Mouse (Mus musculus) embryonic facial prominence, embryonic 14.5 days (tissue): ENCODE data around the gene Hspa12b. TPM values are rescaled to one million over a fixed set of nuclear protein-coding genes. Genes with fewer than 3 reads are reported as not detected.
A peak's percentile ranks its signal among the peaks of the same experiment; 100 is the strongest.

ENCODE experiments used
- ATAC-seq: fragments of 200-750 bp; cut with Nextera tagmentation; 2 replicates; pipeline ENCODE4 v1.8.0; 2017; ENCODE audit warnings: low read depth, moderate number of reproducible peaks, moderate TSS enrichment
- DNase-seq: peaks from one replicate; pipeline ENCODE4 v3.0.0-alpha.2; 2015; ENCODE audit warnings: low spot score
- H3K27ac ChIP-seq: fragments of 300-500 bp; sonication (generic); replicated peaks from 2 replicates; pipeline ENCODE4 v1.5.1; 2014; ENCODE audit warnings: low read depth, mild to moderate bottlenecking, low read length, moderate library complexity
- H3K27me3 ChIP-seq: fragments of 300-500 bp; sonication (generic); replicated peaks from 2 replicates; pipeline ENCODE4 v1.6.1; 2014; ENCODE audit warnings: low read length; ENCODE audit not compliant: control insufficient read depth, insufficient read depth
- H3K36me3 ChIP-seq: fragments of 300-500 bp; sonication (generic); 2 replicates; pipeline ENCODE4 v1.6.1; 2014; ENCODE audit warnings: low read length, mixed read lengths; ENCODE audit not compliant: control insufficient read depth, insufficient read depth
- H3K4me1 ChIP-seq: fragments of 300-500 bp; sonication (generic); 2 replicates; pipeline ENCODE4 v1.6.1; 2014; ENCODE audit warnings: antibody characterized with exemption, low read length; ENCODE audit not compliant: control insufficient read depth, insufficient read depth
- H3K4me2 ChIP-seq: fragments of 300-500 bp; sonication (generic); 2 replicates; pipeline ENCODE4 v1.6.1; 2014; ENCODE audit warnings: low read depth, mild to moderate bottlenecking, low read length, moderate library complexity, mixed read lengths
- H3K4me3 ChIP-seq: fragments of 300-500 bp; sonication (generic); 2 replicates; pipeline ENCODE4 v1.5.1; 2014; ENCODE audit warnings: low read depth, mild to moderate bottlenecking, low read length
- H3K9ac ChIP-seq: fragments of 300-500 bp; sonication (generic); 2 replicates; pipeline ENCODE4 v1.6.1; 2014; ENCODE audit warnings: low read depth, mild to moderate bottlenecking, low read length, moderate library complexity, mixed read lengths
- H3K9me3 ChIP-seq: fragments of 300-500 bp; sonication (generic); 2 replicates; pipeline ENCODE4 v1.6.1; 2016; ENCODE audit warnings: low read length; ENCODE audit not compliant: control insufficient read depth
- WGBS: fragments of 180-500 bp; shearing (Covaris S2); extraction: QIAGEN DNeasy Blood & Tissue Kit; methylation state at CpG from one replicate; pipeline ENCODE4 v1.1.7; 2014; 5-methylcytosine and 5-hydroxymethylcytosine counted together
- polyA plus RNA-seq: library from polyadenylated mRNA; unstranded; fragments of >200 nt; fragmentation: Nextera tagmentation; extraction: Ambion mirVana; gene quantifications from 2 replicates; pipeline ENCODE4 v1.2.1, GENCODE M21; 2014

The Hspa12b gene
- polyA plus RNA-seq, 1 experiment from 2014 or later: 9.2 TPM

GRCm38 (mm10) chr2:131163924-131164323 lies 36.8 kb downstream of the Hspa12b start:
- ATAC-seq (no peak), DNase-seq (no peak)
- H3K27ac ChIP-seq: peak overlapping the region; percentile 36; the same call in 1 of the 2 replicates
- no peaks in the 10 kb centered on the region for H3K36me3 ChIP-seq
- no peak overlapping the region for H3K4me2 ChIP-seq
- WGBS: 67% methylated on average over 7 of the region's 7 CpGs
- H3K27me3 ChIP-seq: no peaks in the 10 kb centered on the region
- H3K4me3 ChIP-seq: no peak overlapping the region
- H3K9me3 ChIP-seq: no peaks in the 10 kb centered on the region
- H3K4me1 ChIP-seq: peaks cover 10% of the 10 kb centered on the region
- peak overlapping the region; percentile 15; the same call in 1 of the 2 replicates for H3K9ac ChIP-seq

- 80% methylated on average over 2 of the region's 2 CpGs for WGBS
- Histone ChIP-seq H3K4me1 (peaks cover 8% of the 10 kb centered on the region; the same call in 1 of the 2 replicates), H3K27ac (no peak overlapping the region), H3K9me3 (no peaks in the 10 kb centered on the region), H3K4me2 (no peak overlapping the region), H3K9ac (no peak overlapping the region), H3K27me3 (peaks cover 8% of the 10 kb centered on the region), H3K36me3 (no peaks in the 10 kb centered on the region), H3K4me3 (no peak overlapping the region)
- ATAC-seq (no peak), DNase-seq (no peak)
These were observed 39.1 kb downstream of the Hspa12b start for GRCm38 (mm10) chr2:131166172-131166571.

GRCm38 (mm10) chr2:131167984-131168383 lies 40.9 kb downstream of the Hspa12b start:
- Histone ChIP-seq H3K27ac (no peak overlapping the region), H3K9me3 (no peaks in the 10 kb centered on the region), H3K36me3 (no peaks in the 10 kb centered on the region), H3K4me1 (peaks cover 11% of the 10 kb centered on the region; the same call in 1 of the 2 replicates), H3K9ac (no peak overlapping the region), H3K27me3 (peaks cover 27% of the 10 kb centered on the region), H3K4me3 (no peak overlapping the region), H3K4me2 (no peak overlapping the region)
- DNase-seq (no peak), ATAC-seq (no peak)
- WGBS: 79% methylated on average over 6 of the region's 6 CpGs

- Histone ChIP-seq H3K4me3 (no peak overlapping the region), H3K4me1 (peaks cover 11% of the 10 kb centered on the region; the same call in 1 of the 2 replicates), H3K9ac (no peak overlapping the region), H3K27me3 (peaks cover 33% of the 10 kb centered on the region), H3K27ac (no peak overlapping the region), H3K9me3 (no peaks in the 10 kb centered on the region), H3K4me2 (no peak overlapping the region), H3K36me3 (no peaks in the 10 kb centered on the region)
- WGBS: 63% methylated on average over 1 of the region's 1 CpGs
- DNase-seq: no peak
- ATAC-seq: no peak
These were observed 41.8 kb downstream of the Hspa12b start for GRCm38 (mm10) chr2:131168914-131169313.

- DNase-seq (no peak), ATAC-seq (no peak)
- H3K27me3 ChIP-seq: peaks cover 33% of the 10 kb centered on the region
- no peaks in the 10 kb centered on the region for H3K36me3 ChIP-seq
- H3K4me2 ChIP-seq: peak overlapping the region; percentile 58
- peaks cover 14% of the 10 kb centered on the region for H3K4me1 ChIP-seq
- no peaks in the 10 kb centered on the region for H3K9me3 ChIP-seq
- WGBS: 17% methylated on average over 9 of the region's 9 CpGs
- H3K27ac ChIP-seq: no peak overlapping the region
- peak overlapping the region; percentile 28 for H3K9ac ChIP-seq
- peak overlapping the region; percentile 26 for H3K4me3 ChIP-seq
These were observed 43.9 kb downstream of the Hspa12b start for GRCm38 (mm10) chr2:131170936-131171335.

GRCm38 (mm10) chr2:131171401-131172104 lies 44.5 kb downstream of the Hspa12b start:
- Histone ChIP-seq H3K27ac (no peak overlapping the region), H3K27me3 (peaks cover 33% of the 10 kb centered on the region), H3K4me1 (peaks cover 14% of the 10 kb centered on the region), H3K9me3 (no peaks in the 10 kb centered on the region), H3K36me3 (no peaks in the 10 kb centered on the region; the same call in 1 of the 2 replicates), H3K4me2 (peak overlapping the region; percentile 58), H3K4me3 (peak overlapping the region; percentile 26), H3K9ac (peak overlapping the region; percentile 28)
- ATAC-seq (peak; percentile 50), DNase-seq (peak; percentile 35)
- 4% methylated on average over 34 of the region's 43 CpGs for WGBS

- H3K36me3 ChIP-seq: peaks cover 7% of the 10 kb centered on the region; the same call in 1 of the 2 replicates
- ATAC-seq: no peak
- 48% methylated on average over 9 of the region's 9 CpGs for WGBS
- no peak overlapping the region for H3K4me2 ChIP-seq
- no peaks in the 10 kb centered on the region for H3K9me3 ChIP-seq
- H3K27ac ChIP-seq: no peak overlapping the region
- DNase-seq: no peak
- H3K9ac ChIP-seq: no peak overlapping the region
- H3K27me3 ChIP-seq: peaks cover 33% of the 10 kb centered on the region
- H3K4me3 ChIP-seq: no peak overlapping the region
- peaks cover 22% of the 10 kb centered on the region for H3K4me1 ChIP-seq
These were observed 45.2 kb downstream of the Hspa12b start for GRCm38 (mm10) chr2:131172322-131172721.

- DNase-seq: peak; percentile 94
- H3K4me2 ChIP-seq: peak overlapping the region; percentile 62
- no peaks in the 10 kb centered on the region for H3K9me3 ChIP-seq
- peaks cover 40% of the 10 kb centered on the region for H3K4me1 ChIP-seq
- no peak overlapping the region for H3K9ac ChIP-seq
- peaks cover 33% of the 10 kb centered on the region for H3K27me3 ChIP-seq
- peaks cover 7% of the 10 kb centered on the region; the same call in 1 of the 2 replicates for H3K36me3 ChIP-seq
- ATAC-seq: peak; percentile 42
- H3K27ac ChIP-seq: no peak overlapping the region
- 5% methylated on average over 11 of the region's 11 CpGs for WGBS
- peak overlapping the region; percentile 32 for H3K4me3 ChIP-seq
These were observed 47.6 kb downstream of the Hspa12b start for GRCm38 (mm10) chr2:131174700-131175099.
